Mouse (Mus musculus) cerebellum, postnatal 4 days (tissue): Measurements from ENCODE around the gene Prkch.

Experiments used
- DNase-seq, 2 experiments: peaks; one replicate each; pipeline ENCODE4 v3.0.0; 2022; ENCODE audit warnings: low spot score in 2 of 2, mixed read lengths in 1 of 2

Gene Prkch

DNA sequence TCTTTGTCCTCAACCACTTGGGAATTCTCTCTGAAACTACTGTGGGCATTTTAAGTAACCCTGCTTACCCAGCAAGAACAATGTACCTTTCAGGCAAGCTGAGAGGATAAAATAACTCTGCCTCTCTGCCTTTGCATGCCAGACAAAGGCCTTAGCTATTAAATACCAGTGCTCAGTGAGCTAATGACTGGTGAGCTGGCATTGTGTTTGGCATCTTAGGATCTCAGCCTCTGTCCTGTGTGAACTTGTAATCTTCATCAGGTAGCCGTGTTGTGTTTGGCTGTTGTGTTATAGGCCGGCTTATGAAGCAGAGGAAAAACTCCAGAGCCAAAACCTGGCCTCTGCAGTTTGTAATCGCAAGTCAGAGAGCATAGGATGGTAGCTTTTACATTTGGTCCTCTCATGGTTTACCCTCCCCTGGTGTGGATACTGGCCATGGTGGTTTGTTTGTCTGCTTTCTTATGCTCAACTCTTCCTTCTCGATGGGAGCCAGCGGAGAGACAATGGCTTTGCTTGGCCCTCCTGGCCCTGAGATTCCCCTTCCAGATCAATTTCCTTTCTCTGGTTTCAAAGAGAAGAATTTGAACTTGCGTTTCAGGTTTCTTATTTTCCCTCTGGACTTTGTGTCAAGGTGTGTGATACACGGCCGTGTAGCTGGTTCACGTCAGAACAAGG lies 170.0 kb downstream of the Prkch start:
- DNase-seq: no peak

DNA sequence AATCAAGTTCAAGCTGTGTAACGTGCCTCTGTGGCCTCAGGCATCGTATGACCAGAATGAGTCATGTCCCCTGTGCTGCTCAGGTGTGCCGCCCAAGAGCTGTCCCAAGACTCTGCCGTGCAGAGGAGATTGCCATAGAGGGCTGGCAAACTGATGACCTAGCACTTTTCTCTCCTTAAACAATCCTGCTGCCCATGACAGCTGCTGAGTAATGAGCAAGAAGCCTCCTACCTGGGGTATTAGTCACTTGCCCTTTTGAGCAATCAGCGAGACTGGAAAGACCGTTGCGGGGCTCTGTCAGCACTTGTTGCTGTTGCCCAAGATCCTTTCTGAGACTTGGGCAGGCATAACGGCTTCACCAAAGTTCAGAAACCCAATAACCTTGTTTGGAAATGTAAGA lies 171.1 kb downstream of the Prkch start:
- DNase-seq: no peak

DNA sequence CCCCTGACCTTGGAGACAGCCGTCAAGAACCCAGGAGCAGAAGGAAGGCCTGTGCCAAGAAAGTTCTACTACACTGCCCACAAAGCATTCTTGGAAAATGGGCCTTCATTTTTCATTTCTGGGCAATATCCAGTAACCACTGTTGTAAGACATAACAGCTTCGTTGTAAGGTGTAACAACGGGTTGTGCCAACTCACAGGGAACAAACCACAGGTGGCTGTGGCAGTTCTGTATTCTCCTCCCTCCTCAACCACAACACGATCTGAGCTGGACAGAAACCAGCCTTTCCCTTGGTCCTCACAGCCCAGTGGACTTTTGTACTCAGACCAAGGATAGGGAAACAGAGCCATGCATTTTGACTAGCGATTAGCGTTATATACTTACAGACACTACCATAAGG lies 171.9 kb downstream of the Prkch start:
- DNase-seq: no peak

DNA sequence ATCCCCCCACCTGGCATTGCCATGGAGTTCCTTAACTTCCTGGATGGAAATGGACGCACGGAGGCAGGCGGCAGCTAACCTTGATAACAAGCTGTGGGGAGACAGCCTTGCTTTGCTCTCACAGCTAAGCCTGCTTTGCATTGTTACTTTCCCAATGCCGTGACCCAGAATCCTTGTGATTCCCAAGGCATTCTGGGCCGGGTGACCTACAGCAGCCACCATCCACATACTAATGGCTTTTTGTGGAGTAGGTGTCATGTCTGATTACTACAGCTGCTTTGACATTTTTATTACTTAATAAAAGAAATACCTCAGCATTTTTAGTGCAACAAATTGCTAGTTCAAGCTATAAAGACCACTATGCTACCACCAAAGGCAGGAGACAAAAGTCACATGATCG lies 177.4 kb downstream of the Prkch start:
- no peak for DNase-seq

DNA sequence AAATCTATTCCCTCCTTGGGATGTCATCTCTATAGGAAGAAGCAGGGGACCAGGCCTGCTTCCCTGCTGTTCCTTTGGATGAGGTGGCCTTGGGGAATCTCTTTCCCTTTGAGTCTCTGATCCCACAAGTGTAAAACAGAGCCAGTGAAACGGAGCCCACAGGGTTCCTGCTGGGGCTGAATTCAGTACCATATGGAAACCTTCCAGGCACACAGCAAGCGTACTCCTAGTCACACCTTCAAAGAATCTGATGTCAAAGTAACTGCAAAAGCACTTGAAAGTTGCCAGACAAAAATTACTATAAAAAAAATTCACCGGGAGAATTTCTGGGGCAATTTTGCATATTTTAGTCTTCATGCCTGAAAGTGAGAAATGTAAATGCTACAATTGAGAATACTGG lies 178.2 kb downstream of the Prkch start:
- no peak for DNase-seq

DNA sequence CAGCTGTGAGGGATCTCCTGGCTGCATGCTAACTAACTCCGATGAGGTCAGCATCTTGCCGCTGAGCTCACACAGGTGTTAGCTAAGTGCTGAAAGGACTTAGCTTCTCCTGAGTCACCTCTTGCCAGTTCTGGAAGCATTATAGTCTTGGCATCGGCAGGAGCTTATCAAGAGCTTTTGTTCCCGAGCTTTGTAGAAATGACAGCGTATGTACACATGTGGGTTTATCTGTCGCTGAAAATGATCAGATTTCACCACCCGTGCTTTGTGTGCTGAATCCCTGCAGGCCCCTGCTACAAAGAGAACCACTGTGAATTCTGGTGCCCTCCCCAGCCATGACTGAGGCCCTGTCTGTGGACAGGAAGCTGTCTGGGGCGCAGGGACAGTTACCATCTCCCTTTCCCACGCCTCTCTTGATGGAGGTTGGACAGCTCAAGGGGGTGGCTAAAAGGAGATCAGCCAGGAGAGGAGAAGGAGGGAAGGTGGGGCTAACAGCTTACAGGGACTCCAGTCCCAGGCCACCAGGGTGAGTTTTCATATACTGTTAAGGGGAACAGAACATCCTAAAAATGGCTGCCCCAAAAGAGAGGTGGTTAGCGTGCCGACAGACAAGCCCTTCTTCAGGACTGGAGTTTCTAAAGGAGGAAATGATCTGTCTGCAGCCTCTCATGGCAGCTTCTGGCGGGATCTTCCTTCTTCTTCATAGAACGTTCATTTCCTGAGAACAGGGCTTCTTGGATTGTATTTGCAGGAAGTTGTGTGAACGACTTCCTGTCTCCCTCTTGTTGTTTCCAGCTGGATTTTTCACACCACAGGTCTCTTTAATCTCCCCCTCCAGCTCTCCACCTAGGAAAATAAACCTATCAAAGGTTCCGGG lies 180.3 kb downstream of the Prkch start:
- DNase-seq: no peak

DNA sequence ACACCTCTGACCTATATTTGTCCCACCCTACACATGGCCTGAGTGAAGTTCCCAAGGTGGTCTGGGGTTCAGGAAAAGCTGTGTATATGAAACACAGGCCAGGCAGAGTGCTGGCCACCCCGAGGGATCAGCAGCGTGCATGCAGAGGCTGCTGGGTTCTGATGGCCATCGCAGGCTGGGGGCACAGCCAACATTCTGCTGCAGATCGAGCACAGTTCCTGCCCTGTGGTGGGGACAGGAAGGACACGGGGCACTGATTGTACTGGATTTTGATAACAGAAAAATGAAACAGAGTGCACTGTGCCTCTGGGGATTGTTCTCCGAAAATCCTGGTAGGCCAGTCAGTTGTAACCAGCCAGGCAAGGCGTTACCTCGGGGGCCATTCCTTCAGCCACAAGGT lies 181.6 kb downstream of the Prkch start:
- no peak for DNase-seq

DNA sequence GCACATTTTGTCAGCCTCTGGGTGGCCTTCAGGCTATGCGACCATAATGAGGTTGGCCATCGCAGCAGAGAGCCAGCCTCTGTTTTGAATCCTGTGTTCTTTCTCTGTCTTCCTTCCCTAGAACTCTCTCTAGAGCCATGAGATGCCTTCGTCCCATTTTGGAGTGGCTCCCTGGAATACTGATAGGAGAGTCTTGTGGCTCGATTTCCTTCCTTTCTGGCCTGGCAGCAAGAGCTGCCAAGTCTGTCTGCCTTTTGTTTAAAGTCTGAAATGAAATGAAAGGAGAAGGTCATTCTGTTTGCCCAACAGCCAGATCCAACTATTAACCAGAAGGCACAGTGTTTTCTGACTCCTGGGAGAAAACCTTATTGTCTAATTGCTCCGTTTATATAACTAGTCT lies 184.2 kb downstream of the Prkch start:
- DNase-seq: no peak

DNA sequence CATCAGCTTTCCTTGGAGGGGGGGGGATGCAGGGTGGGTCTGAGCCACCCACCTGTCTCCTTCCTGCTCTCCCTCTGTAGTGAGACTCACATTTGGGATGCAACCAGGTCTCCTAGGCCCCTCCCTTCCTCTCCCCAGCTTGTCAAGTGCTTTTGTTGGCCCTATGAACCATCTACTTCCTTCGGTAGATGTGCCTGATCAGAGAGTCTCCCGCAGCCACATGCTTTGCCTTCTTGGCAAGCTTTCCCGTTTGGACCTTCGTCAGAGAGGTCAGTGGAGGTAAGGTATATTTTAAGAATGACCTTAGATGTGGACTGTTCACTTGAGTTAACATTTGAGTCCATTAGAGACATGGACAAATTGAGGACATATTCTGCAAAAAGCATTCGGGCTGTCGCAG lies 184.9 kb downstream of the Prkch start:
- no peak for DNase-seq

DNA sequence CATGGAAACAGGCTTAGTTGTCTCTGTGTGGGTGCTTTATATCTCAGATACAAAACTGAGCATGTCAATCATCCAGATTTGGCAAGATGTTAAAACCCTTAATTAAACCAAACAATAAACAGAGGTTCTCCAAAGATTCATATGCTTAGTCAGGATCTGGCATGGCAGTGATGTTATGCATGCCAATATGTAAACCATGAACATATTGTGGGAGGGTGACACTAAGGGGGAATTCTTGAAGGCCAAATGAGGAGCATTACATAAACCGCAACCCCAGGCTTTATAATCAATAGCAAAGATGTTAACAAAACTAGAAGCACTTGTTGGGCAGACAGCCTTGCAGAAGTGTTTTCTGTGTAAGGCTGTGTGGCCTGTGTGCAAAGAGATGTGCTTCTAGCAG lies 186.2 kb downstream of the Prkch start:
- DNase-seq: no peak

DNA sequence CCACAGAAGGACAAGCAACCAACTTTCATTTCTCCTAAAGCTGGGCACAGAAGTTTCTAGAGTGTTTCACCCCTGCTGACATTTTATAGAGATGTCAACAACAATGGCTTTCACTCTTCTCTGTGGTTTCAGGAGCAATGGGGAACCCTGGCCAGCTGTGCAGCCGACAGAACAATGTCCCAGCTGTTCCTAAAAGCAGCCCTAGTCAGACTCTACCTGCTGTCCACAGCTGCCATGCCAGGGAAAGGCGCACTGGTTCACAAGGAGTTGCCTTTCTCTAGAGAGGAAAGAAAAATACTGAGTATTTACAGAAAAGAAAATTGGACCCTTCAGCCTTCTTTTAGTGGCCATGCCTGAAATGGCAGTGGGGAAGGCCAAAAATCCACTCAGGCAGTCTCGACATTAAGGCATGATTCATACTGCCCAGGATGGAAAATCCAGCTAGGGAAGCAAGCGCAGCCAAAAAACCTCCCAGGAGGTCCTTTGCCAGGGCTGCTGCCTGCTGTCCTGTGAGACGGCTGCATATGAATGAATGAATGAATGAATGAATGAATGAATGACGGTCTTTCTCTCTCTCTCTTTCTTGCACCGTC lies 190.3 kb downstream of the Prkch start:
- no peak for DNase-seq

DNA sequence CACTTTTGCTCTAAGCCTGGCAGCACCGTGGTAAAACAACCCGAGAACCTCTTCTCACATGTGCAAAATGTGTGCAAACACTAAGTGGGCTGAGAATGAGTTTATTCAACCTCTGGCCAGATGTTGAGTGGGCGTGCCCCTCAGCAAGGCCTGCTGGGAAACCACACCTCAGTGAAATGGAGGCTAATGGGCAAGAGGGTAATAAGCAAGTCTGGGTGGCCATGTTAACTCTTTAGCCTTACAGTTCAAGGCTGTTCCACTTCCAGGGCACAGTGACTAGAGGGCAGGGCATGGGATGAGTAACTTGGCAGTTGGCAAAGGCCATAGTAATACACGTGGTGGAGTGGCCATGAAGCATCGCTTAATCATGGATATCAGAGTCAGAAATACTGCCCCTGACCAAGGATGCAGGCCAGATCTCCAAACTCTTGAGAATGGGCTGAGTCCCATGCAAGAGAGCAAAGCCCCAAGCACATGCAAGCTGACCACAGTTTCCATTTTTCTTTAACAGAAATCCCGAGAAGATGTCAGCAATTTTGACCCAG lies 191.9 kb downstream of the Prkch start:
- DNase-seq: no peak

DNA sequence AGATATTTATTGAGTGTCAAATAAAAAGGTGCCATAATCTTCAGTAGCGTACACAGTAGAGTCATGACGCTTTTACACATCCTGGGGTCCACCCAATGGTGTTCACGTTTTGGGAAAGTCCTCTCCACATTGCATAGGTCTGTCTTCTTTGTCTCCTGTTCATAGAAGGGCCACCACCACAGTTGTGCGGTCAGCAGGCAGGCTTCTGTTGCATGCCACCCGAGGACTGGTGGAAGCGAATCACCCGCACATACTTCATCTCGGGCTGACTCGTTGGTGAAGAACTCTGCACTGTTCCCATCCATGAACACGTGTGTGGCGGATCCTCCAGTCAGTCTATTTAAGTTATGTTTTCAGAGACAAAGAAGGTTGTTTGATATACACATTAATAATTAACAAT lies 193.1 kb downstream of the Prkch start:
- DNase-seq: no peak

DNA sequence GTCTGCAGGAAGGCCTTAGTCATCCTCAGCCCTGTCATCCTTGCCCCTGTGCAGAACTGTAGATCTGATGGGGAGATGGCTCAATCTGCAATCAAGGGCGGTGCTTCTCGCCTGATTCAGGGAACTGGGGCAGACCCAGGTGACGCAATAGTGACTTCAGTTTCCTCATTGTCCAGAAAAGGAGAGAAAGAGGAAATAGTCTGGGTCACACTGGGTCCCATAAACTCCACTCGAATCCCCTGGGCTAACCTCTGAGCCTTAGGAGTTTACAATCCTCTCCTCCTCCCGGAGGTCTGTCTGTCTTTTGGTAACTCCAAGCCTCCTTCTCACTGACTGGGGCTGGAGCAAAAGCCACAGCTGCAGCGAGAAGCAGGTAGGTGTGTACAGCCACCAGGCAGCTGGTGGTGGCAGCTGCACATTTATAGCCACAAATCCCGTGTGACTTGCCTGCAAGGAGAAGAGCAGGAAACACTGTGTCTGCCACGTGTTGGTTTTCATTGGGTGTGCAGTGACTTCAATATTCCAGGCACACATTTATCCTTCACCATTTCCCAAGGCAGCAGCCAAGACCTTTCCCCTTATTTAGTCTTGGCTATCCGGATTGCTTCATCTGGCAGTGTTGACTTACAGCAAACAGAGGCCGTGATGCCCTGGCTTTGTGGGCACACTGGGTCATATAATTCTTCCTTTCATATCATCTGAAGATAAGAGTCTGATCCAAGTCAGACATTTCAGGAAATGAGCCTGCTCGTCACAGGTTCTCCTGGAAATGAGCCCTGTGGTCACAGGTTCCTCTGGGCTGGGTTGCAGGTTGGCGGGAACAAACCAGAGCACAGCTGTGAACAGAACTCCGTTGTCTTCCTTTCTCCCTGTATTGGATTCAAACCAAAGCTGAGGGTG lies 195.0 kb downstream of the Prkch start:
- no peak for DNase-seq

DNA sequence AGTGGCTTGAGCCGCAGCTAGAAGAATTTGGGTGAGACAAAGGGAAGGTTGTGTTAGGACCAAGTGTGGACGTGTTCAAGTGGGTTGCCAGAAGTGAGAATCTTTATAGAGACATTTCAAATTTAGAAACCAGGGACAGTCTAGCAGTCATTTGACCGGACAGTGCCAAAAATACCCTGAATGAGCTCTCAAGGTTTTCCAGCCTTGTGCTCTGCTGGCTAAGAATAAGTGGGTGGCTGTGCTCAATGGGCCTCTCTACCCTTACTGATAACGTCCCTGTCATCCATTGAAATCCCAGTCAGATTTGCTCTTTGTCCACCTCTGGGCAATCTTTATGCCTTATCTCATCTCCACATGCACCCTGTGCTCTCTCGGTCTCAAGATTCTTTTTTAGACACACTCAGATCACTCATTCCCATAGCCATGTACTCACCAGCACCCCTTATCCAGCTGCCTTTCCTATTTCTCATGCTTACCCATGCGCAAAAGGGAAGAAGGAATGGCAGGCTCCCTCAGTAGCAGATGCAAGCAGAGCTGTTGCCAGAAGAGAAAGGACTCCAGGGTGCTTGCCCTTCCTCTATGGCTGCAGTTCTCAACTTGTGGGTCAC lies 196.9 kb downstream of the Prkch start:
- no peak for DNase-seq

DNA sequence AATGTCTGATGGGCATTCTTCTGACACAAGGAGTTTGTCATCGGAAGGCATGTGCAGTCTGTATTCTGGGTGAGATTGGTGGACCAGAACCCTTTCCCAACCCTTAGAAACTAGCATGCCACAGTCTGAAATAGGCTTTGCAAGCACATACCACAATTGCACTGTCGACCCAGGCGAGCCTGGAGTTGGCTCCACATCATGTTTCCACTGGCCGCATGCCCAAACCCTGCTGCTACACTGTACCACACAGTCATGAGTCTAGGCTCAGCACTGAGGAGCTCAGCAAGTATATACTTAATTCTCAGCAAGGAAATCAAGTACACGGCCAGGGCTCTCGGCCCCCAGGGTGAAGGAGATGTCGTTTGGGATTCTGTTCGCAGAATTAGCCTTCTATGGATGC lies 202.3 kb downstream of the Prkch start:
- peak; percentile 43 to 78 for DNase-seq

DNA sequence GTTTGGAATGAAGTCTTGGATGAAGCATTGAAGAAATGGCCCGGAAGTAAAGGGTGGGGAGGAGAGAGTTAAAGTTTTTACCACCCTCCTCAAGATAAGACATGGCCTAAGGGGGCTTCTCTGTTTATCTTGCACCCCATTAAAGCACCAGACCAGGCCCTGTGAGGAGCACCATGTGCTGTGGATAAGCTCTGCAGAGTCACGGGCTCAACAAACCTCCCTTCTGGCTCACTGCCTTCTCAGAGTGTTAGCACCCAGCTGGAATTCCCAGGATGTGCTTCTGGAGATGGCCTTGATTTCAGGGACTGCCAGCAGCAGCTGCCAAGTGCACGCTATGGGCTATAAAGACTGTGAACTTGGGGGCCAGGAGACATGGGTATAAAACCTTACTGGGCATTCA lies 204.3 kb downstream of the Prkch start:
- DNase-seq: no peak

DNA sequence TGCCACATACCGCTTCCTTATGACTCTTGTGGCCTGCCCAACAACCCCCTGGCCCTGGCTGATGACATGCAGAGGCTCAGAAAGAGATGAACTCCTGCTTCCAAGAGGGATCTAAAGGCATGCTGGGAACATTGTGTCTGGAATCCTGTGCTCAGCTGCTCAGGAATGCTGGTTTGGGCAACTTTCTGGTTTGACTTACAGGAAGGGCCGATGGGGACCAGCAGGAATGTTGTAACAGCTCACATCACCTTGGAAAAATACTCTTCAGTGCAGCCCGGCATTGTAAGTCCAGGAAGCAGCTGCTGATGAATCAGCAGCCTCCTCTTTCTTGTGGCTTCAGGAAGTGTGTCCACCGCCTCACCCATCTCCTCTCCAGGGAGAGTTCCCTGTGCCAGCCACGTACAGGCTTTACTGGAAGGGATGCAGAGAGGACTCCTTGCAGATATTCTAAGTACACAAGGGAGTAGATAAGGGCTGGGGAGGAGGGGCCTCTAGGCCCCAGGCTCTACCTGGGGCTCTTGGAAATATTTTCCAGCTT lies 206.0 kb downstream of the Prkch start:
- no peak for DNase-seq

DNA sequence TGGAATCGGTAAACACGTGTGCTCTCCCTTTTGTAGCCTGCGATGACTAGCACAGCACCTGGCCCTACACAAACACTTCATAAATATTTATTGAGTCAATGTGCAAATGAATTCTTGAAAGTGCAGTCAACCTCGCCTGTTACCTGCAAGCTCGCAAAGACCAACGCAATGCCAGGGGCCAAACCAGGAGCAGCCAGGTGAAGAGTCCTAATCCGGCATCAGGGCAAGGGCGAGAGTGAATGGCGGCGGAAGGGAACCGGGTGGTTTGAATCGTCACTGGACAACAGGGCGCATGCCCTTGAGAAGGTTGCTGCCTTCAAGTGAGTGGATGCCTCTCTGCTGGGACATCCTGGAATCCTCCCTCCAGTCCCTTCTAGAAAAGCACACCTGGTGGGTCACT lies 208.6 kb downstream of the Prkch start:
- DNase-seq: no peak

DNA sequence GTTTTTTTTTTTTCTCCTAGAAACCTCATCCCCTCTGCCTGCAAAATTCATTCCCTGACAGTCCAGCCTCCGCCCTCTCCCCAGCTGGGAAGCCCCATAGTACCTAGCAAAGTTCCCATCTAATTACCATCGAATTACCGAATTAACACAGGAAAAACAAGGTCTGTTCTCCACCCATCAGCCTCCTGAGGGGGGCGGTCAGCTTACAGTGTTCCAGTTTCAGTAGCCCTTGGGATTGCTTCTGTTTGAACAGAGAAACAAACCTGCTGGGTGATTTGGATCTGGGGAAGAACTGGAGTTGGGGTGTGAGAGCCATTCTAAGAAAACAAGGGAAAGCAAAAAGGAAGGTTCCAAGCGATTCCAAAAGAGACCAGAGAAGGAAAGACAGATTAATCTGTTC lies 209.1 kb downstream of the Prkch start:
- DNase-seq: no peak
